ENCODE assay signal across 8 mouse cellular contexts in genomic region chr15:78178397-78178796, GRCm38 (mm10). TPM values are rescaled to one million over a fixed set of nuclear protein-coding genes. Genes with fewer than 3 reads are reported as not detected.
DNase-seq lines count a peak whose midpoint lies in the region; ATAC-seq lines count a peak whose summit lies in the region.

No protein-coding gene starts in this region.

- DNase-seq in 3134 (ENCODE audit: extremely low read depth, insufficient read length, low spot score) (peak; percentile 85), MN1 (ENCODE audit: low spot score) (peak; percentile 89)
- DNase-seq in cerebellum, postnatal 14 days, result peak; percentile 94 to 95
- peak; percentile 50 for DNase-seq in heart, adult 8-10 months (ENCODE audit: low spot score)
- DNase-seq in layer of hippocampus, adult 9-11 months, result peak; percentile 71
- peak; percentile 82 to 90 for DNase-seq in right cerebral cortex, adult 2 months (ENCODE audit: low spot score in 2 of 2)
- DNase-seq in urinary bladder, postnatal 25 days (ENCODE audit: low spot score), result peak; percentile 76

- peak; percentile 52 for ATAC-seq in megakaryocyte progenitor cell, adult 5-6 weeks (replicated peaks; ENCODE audit: poor library complexity)

RNA-seq across cellular contexts. Expression of gene Ift27, which starts 4.5 kb away (rescaled TPM):
- total RNA-seq in heart, adult 8-10 months (2022), result 10 to 100 TPM; 10.5 to 14.1 (median 10.9) TPM
- total RNA-seq in megakaryocyte progenitor cell, adult 5-6 weeks (2015), result 45.1 and 48.6 TPM in 2 replicates
- total RNA-seq in megakaryocyte progenitor cell, adult 5-6 weeks (2017), result 9.7 and 16.5 TPM in 2 replicates

RNA-seq across cellular contexts. Expression of gene Pvalb, which starts 27.8 kb away (rescaled TPM):
- 1 to 10 TPM; 3.6 to 5.9 (median 4.5) TPM for total RNA-seq in heart, adult 8-10 months (2022)
- not detected in 2 replicates for total RNA-seq in megakaryocyte progenitor cell, adult 5-6 weeks (2015)
- total RNA-seq in megakaryocyte progenitor cell, adult 5-6 weeks (2017), result not detected in 2 replicates

RNA-seq across cellular contexts. Expression of gene Cacng2, which starts 58.6 kb away (rescaled TPM):
- not detected for total RNA-seq in heart, adult 8-10 months (2022)
- not detected in 2 replicates for total RNA-seq in megakaryocyte progenitor cell, adult 5-6 weeks (2015)
- not detected in 2 replicates for total RNA-seq in megakaryocyte progenitor cell, adult 5-6 weeks (2017)

Comparison
In these comparisons a context has a peak if more than half of its experiments do, and no peak if none do; other contexts are left out.
1. Peak in every context shown above with its lines: DNase-seq and ATAC-seq.
2. RNA of gene Pvalb, which starts 27.8 kb away (total RNA-seq): 3.6 to 5.9 TPM in heart, adult 8-10 months; not detected in megakaryocyte progenitor cell, adult 5-6 weeks; every median in the first group is over 4 times any median in the second.